In the genomic region with DNA sequence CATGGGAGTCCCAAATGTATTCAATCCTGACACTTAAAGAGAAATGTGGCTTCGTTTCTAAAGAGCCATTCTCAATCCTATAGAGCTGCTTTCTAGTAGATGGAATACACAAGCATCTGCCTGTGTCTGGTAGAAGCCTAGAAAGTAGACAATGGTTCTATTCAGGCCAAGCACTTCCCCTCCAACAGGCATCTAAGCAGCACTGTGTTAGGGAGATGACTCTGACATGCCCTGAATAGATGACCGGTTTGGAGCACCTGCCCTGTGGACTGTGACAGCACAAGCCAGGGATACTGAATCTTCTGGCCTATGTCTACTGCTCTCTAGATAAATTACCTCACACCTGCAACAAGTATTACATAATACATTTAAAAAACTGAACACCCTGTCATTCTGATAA, we compare ENCODE assay signal across 17 mouse cellular contexts. TPM values are rescaled to one million over a fixed set of nuclear protein-coding genes. Genes with fewer than 3 reads are reported as not detected.
DNase-seq lines count a peak whose midpoint lies in the region; ATAC-seq lines count a peak whose summit lies in the region.
"Had no signal": no experiment of that assay in that cellular context is flagged by ENCODE, and none has a peak within 500 bp of the region (broad histone marks: within the 10 kb centered on the region; RNA-seq: fewer than 3 reads in every experiment).

No protein-coding gene starts in this region.

- H3K36me3 ChIP-seq in hindbrain, embryonic 16.5 days (ENCODE audit: control insufficient read depth, insufficient read depth, low read length): peaks cover 29% of the 10 kb centered on the region

- no peak overlapping the region for H3K27ac ChIP-seq in hindbrain, embryonic 16.5 days (ENCODE audit: low read depth, low read length)
- H3K27ac ChIP-seq: embryonic facial prominence, embryonic 13.5 days; heart, embryonic 10.5 days had no signal

- H3K9ac ChIP-seq in hindbrain, embryonic 16.5 days (ENCODE audit: low read depth, low read length): no peak overlapping the region

- no peak overlapping the region for H3K4me2 ChIP-seq in hindbrain, embryonic 16.5 days (ENCODE audit: low read length)
- H3K4me2 ChIP-seq: embryonic facial prominence, embryonic 13.5 days had no signal

- 40% methylated on average over 2 of the region's 2 CpGs for WGBS in hindbrain, embryonic 16.5 days

- no peaks in the 10 kb centered on the region for H3K27me3 ChIP-seq in hindbrain, embryonic 16.5 days (replicated peaks; ENCODE audit: control insufficient read depth, insufficient read depth, low read length)
- H3K27me3 ChIP-seq: embryonic facial prominence, embryonic 13.5 days had no signal

- no peaks in the 10 kb centered on the region for H3K9me3 ChIP-seq in hindbrain, embryonic 16.5 days (ENCODE audit: control insufficient read depth, low read length)
- H3K9me3 ChIP-seq: embryonic facial prominence, embryonic 13.5 days; heart, embryonic 10.5 days had no signal

- H3K4me3 ChIP-seq in hindbrain, embryonic 16.5 days (ENCODE audit: low read length): no peak overlapping the region
- H3K4me3 ChIP-seq: embryonic facial prominence, embryonic 13.5 days; heart, embryonic 10.5 days had no signal

- ATAC-seq in frontal cortex, adult (ENCODE audit: low TSS enrichment): peak; percentile 63
- ATAC-seq in hindbrain, embryonic 16.5 days: peak; percentile 71
- ATAC-seq: intestine, postnatal 0 days had no signal

- no peak for DNase-seq in frontal cortex, postnatal 25 days (ENCODE audit: low spot score in 2 of 2)
- peak; percentile 19 to 49 for DNase-seq in kidney, postnatal 36 days
- no peak for DNase-seq in kidney, adult 18-20 months
- peak; percentile 71 for DNase-seq in Muller cell, postnatal 12 days (ENCODE audit: inconsistent ontology term)
- no peak for DNase-seq in spleen, postnatal 10 days (ENCODE audit: low spot score in 2 of 2)
- DNase-seq: cerebellum, adult 18-20 months; gastrocnemius, postnatal 25 days; heart, postnatal 14 days; layer of hippocampus, adult 9-11 months; lung, adult 18-20 months; lung, postnatal 36 days; thymus, adult 18-20 months had no signal

- H3K4me1 ChIP-seq in hindbrain, embryonic 16.5 days (ENCODE audit: control insufficient read depth, insufficient read depth, low read depth, low read length): no peaks in the 10 kb centered on the region
- H3K4me1 ChIP-seq: embryonic facial prominence, embryonic 13.5 days had no signal

RNA-seq across cellular contexts. Expression of a gene that starts 17.7 kb away (rescaled TPM):
- polyA plus RNA-seq in hindbrain, embryonic 16.5 days (2015; fragmentation: Nextera tagmentation; extraction: Ambion mirVana): 2.1 and 2.3 TPM in 2 replicates

Comparison
In these comparisons a context has a peak if more than half of its experiments do, and no peak if none do; other contexts are left out.
1. DNase-seq: peak in kidney, postnatal 36 days (2 of 2) and Muller cell, postnatal 12 days (single experiment); none in frontal cortex, postnatal 25 days (0 of 2), kidney, adult 18-20 months (single experiment) and spleen, postnatal 10 days (0 of 2).